In genomic region chr6:97855420-97856170, GRCm38 (mm10) we compare ENCODE assay signal across 9 mouse cellular contexts. TPM values are rescaled to one million over a fixed set of nuclear protein-coding genes. Genes with fewer than 3 reads are reported as not detected.
A peak's percentile ranks its signal among the peaks of the same experiment; 100 is the strongest.
DNase-seq lines count a peak whose midpoint lies in the region; TF ChIP-seq lines count a peak whose summit lies in the region.
"Had no signal": no experiment of that assay in that cellular context is flagged by ENCODE, and none has a peak within 500 bp of the region (broad histone marks: within the 10 kb centered on the region; RNA-seq: fewer than 3 reads in every experiment).

No protein-coding gene starts in this region.

- H3K36me3 ChIP-seq in CH12.LX (replicated peaks in 1 of 2; ENCODE audit: control insufficient read depth in 1 of 2, insufficient read depth in 1 of 2, low read length in 1 of 2) = peaks cover 0 to 8% of the 10 kb centered on the region in 2 experiments

- no peak for TF ChIP-seq CTCF in CH12.LX (conservative IDR thresholded peaks at IDR 0.05 in 1 of 2, IDR thresholded peaks at IDR 0.05 in 1 of 2; ENCODE audit: low read depth in 2 of 2, low read length in 2 of 2)

- H3K4me2 ChIP-seq in CH12.LX (ENCODE audit: insufficient read depth, low read depth, poor library complexity, severe bottlenecking) = peak overlapping the region; percentile 85

- DNase-seq in 3T3-L1 (ENCODE audit: low read depth, low spot score) = peak; percentile 80
- peak; percentile 83 for DNase-seq in CH12.LX (ENCODE audit: extremely low read depth)
- peak; percentile 46 to 57 for DNase-seq in heart, adult 9 months (ENCODE audit: low spot score in 2 of 2)
- peak; percentile 24 to 54 for DNase-seq in layer of hippocampus, postnatal 14 days (ENCODE audit: low spot score in 2 of 2)
- no peak for DNase-seq in embryo, embryonic 11 days
- no peak for DNase-seq in adrenal gland, adult (ENCODE audit: inconsistent age in 2 of 2, low spot score in 1 of 2)
- DNase-seq in cerebellum, postnatal 36 days = no peak
- DNase-seq: cerebellum, adult 11-12 months; midbrain, embryonic 14.5 days had no signal

- H3K27me3 ChIP-seq in CH12.LX (replicated peaks) = no peaks in the 10 kb centered on the region

- no peak; the same call in 1 of the 2 replicates for TF ChIP-seq RAD21 in CH12.LX (IDR thresholded peaks at IDR 0.05; ENCODE audit: low read depth, low read length)

- H3K27ac ChIP-seq in CH12.LX (ENCODE audit: insufficient read depth, low read depth) = 0 out of 2 replicates have a peak overlapping the region, but pooled peaks have one; percentile 6

- H3K9me3 ChIP-seq in CH12.LX (replicated peaks; ENCODE audit: low read length) = no peaks in the 10 kb centered on the region

- TF ChIP-seq EP300 in CH12.LX (IDR thresholded peaks at IDR 0.05; ENCODE audit: low read length) = peak; percentile 64

- no peak for TF ChIP-seq POLR2A in CH12.LX (IDR thresholded peaks at IDR 0.05; ENCODE audit: low read depth, low read length)

- H3K9ac ChIP-seq in CH12.LX (ENCODE audit: insufficient read depth, low read depth) = 0 out of 2 replicates have a peak overlapping the region, but pooled peaks have one; percentile 60

- dilution Hi-C loops in CH12.LX (cut with MboI; ENCODE audit: extremely low pct_ligation_motif_present, extremely low pct_unique_long_range_greater_than_20kb, low sequenced_read_pairs) = no loop called here

- no peak overlapping the region for H3K4me3 ChIP-seq in CH12.LX (replicated peaks in 1 of 3; ENCODE audit: low read depth in 2 of 3, low read length in 2 of 3, poor library complexity in 1 of 3)

- in situ Hi-C loops in CH12.LX (cut with MboI; ENCODE audit: low pct_ligation_motif_present, low pct_unique_long_range_greater_than_20kb, low sequenced_read_pairs) = loop anchor here (5.0 kb wide), 2 partner anchors 98 to 147 kb away; no protein-coding TSS in a partner anchor

- peaks cover 12 to 46% of the 10 kb centered on the region in 2 experiments for H3K4me1 ChIP-seq in CH12.LX (ENCODE audit: control insufficient read depth in 1 of 2, insufficient read depth in 2 of 2)

- H3K79me2 ChIP-seq in CH12.LX (replicated peaks; ENCODE audit: control insufficient read depth, extremely low read depth, insufficient read depth, poor library complexity, severe bottlenecking) = no peaks in the 10 kb centered on the region

TF ChIP-seq in CH12.LX, 34 proteins besides CTCF, POLR2A, EP300 and RAD21:
- TF ChIP-seq KAT2A (IDR thresholded peaks at IDR 0.05; ENCODE audit: insufficient replicate concordance, low read length) (no peak), MYC (IDR thresholded peaks at IDR 0.05; ENCODE audit: low read depth, low read length) (no peak), RCOR1 (conservative IDR thresholded peaks at IDR 0.05; ENCODE audit: low read depth, low read length) (no peak), MXI1 (IDR thresholded peaks at IDR 0.05; ENCODE audit: low read depth, low read length) (no peak; the same call in 1 of the 2 replicates), E2F4 (IDR thresholded peaks at IDR 0.05; ENCODE audit: insufficient replicate concordance, low read depth, low read length) (no peak), UBTF (IDR thresholded peaks at IDR 0.05; ENCODE audit: low read depth, low read length) (no peak), MAZ (IDR thresholded peaks at IDR 0.05; ENCODE audit: low read depth, low read length) (no peak), ETS1 (conservative IDR thresholded peaks at IDR 0.05; ENCODE audit: low read depth, low read length) (peak; percentile 89), JUN (IDR thresholded peaks at IDR 0.05; ENCODE audit: insufficient read depth, low read depth, low read length) (peak; percentile 80), TCF12 (IDR thresholded peaks at IDR 0.05; ENCODE audit: low read depth, low read length) (peak; percentile 55; the same call in 1 of the 2 replicates), USF1 (IDR thresholded peaks at IDR 0.05; ENCODE audit: low read depth, low read length) (no peak), BHLHE40 (IDR thresholded peaks at IDR 0.05; ENCODE audit: low read depth, low read length) (peak; percentile 85), HCFC1 (IDR thresholded peaks at IDR 0.05; ENCODE audit: low read depth, low read length) (no peak), NRF1 (IDR thresholded peaks at IDR 0.05; ENCODE audit: low read depth, low read length) (no peak), IRF4 (IDR thresholded peaks at IDR 0.05; ENCODE audit: low read depth, low read length) (peak; percentile 35), ELF1 (IDR thresholded peaks at IDR 0.05; ENCODE audit: low read depth, low read length) (no peak), MEF2A (IDR thresholded peaks at IDR 0.05; ENCODE audit: borderline replicate concordance, low read depth, low read length) (peak; percentile 95), TBP (conservative IDR thresholded peaks at IDR 0.05; ENCODE audit: low read depth, low read length) (no peak), SMC3 (IDR thresholded peaks at IDR 0.05; ENCODE audit: low read depth, low read length) (no peak), JUND (conservative IDR thresholded peaks at IDR 0.05; ENCODE audit: low read depth, low read length) (peak; percentile 83), MAX (IDR thresholded peaks at IDR 0.05; ENCODE audit: low read length) (peak; percentile 33; the same call in 1 of the 2 replicates), NELFE (IDR thresholded peaks at IDR 0.05; ENCODE audit: low read depth, low read length) (no peak), PAX5 (IDR thresholded peaks at IDR 0.05; ENCODE audit: low read length) (no peak), ZKSCAN1 (IDR thresholded peaks at IDR 0.05; ENCODE audit: borderline replicate concordance, low read depth, low read length) (no peak), CHD1 (IDR thresholded peaks at IDR 0.05; ENCODE audit: low read depth, low read length) (no peak), POLR2AphosphoS2 (IDR thresholded peaks at IDR 0.05; ENCODE audit: low read depth, low read length) (no peak), USF2 (conservative IDR thresholded peaks at IDR 0.05; ENCODE audit: low read depth, low read length) (no peak), ZC3H11A (IDR thresholded peaks at IDR 0.05; ENCODE audit: low read depth, low read length) (no peak), MAFK (IDR thresholded peaks at IDR 0.05; ENCODE audit: insufficient replicate concordance, low read length) (no peak), SIN3A (IDR thresholded peaks at IDR 0.05; ENCODE audit: low read length) (no peak), CHD2 (IDR thresholded peaks at IDR 0.05; ENCODE audit: low read length) (no peak), ZNF384 (IDR thresholded peaks at IDR 0.05; ENCODE audit: low read depth, low read length) (no peak), GABPA (IDR thresholded peaks at IDR 0.05; ENCODE audit: insufficient replicate concordance, low read depth, low read length) (no peak)

RNA-seq across cellular contexts. Expression of gene Mitf, which starts 48.7 kb away (rescaled TPM):
- total RNA-seq in CH12.LX (2012; rRNA removed) = 3.6 and 3.9 TPM in 2 replicates
- 4.7 and 5.4 TPM in 2 replicates for total RNA-seq in CH12.LX (2014; rRNA removed)
- polyA plus RNA-seq in CH12.LX (2012; ENCODE audit: insufficient read length, low read depth) = 3.4 and 3.5 TPM in 2 replicates
- total RNA-seq in layer of hippocampus, postnatal 14 days (2021) = 1 to 10 TPM; 5.4 to 8.0 TPM

Comparison
In these comparisons a context has a peak if more than half of its experiments do, and no peak if none do; other contexts are left out.
1. DNase-seq: peak in 3T3-L1 (single experiment), CH12.LX (single experiment), heart, adult 9 months (2 of 2) and layer of hippocampus, postnatal 14 days (2 of 2); none in embryo, embryonic 11 days (single experiment), adrenal gland, adult (0 of 2) and cerebellum, postnatal 36 days (0 of 2).